Mouse (Mus musculus): ENCODE measurements around the gene Ubqln4.

GRCm38 (mm10) chr3:88515095-88515386 is 38.5 kb upstream of the Ubqln4 start:
- no peak for TF ChIP-seq CTCF (conservative IDR thresholded peaks at IDR 0.05; ENCODE audit: low read length)
- TF ChIP-seq NANOG (IDR thresholded peaks at IDR 0.05; ENCODE audit: borderline replicate concordance, low read length): no peak
- TF ChIP-seq POU5F1 (IDR thresholded peaks at IDR 0.05; ENCODE audit: borderline replicate concordance, low read length): no peak

All from E14TG2a.4 (cell line).